Mouse (Mus musculus) heart, embryonic 16.5 days (tissue): Measurements from ENCODE around the gene Sox6. TPM values are rescaled to one million over a fixed set of nuclear protein-coding genes. Genes with fewer than 3 reads are reported as not detected.

Source experiments
- ATAC-seq: fragments of 200-750 bp; cut with Nextera tagmentation; replicated peaks from 2 replicates; pipeline ENCODE4 v1.8.0; 2017; ENCODE audit warnings: moderate number of reproducible peaks; ENCODE audit not compliant: insufficient read depth, low FRiP score; ENCODE audit errors: extremely low read depth
- H3K27ac ChIP-seq: fragments of 300-500 bp; sonication (generic); 2 replicates; pipeline ENCODE4 v1.5.1; 2014; ENCODE audit warnings: mild to moderate bottlenecking, low read length, control low read depth, moderate library complexity
- H3K27me3 ChIP-seq: fragments of 300-500 bp; sonication (generic); 2 replicates; pipeline ENCODE4 v1.6.1; 2014; ENCODE audit warnings: low read length, mixed read lengths; ENCODE audit not compliant: control insufficient read depth, insufficient read depth
- H3K36me3 ChIP-seq: fragments of 300-500 bp; sonication (generic); 2 replicates; pipeline ENCODE4 v1.6.1; 2014; ENCODE audit not compliant: control insufficient read depth, insufficient read depth
- H3K4me1 ChIP-seq: fragments of 300-500 bp; sonication (generic); 2 replicates; pipeline ENCODE4 v1.6.1; 2014; ENCODE audit warnings: low read length, mixed read lengths; ENCODE audit not compliant: control insufficient read depth, insufficient read depth
- H3K4me2 ChIP-seq: fragments of 300-500 bp; sonication (generic); 2 replicates; pipeline ENCODE4 v1.6.1; 2014; ENCODE audit warnings: low read depth, mild to moderate bottlenecking, control low read depth, low read length
- H3K4me3 ChIP-seq: fragments of 300-500 bp; sonication (generic); 2 replicates; pipeline ENCODE4 v1.5.1; 2014; ENCODE audit warnings: mild to moderate bottlenecking, control low read depth, low read length
- H3K9ac ChIP-seq: fragments of 300-500 bp; sonication (generic); 2 replicates; pipeline ENCODE4 v1.6.1; 2014; ENCODE audit warnings: low read length, control low read depth
- H3K9me3 ChIP-seq: fragments of 300-500 bp; sonication (generic); replicated peaks from 2 replicates; pipeline ENCODE4 v1.6.1; 2016; ENCODE audit warnings: low read length; ENCODE audit not compliant: control insufficient read depth
- WGBS: fragments of 180-500 bp; shearing (Covaris S2); extraction: QIAGEN DNeasy Blood & Tissue Kit; methylation state at CpG from one replicate; pipeline ENCODE4 v1.1.7; 2014; 5-methylcytosine and 5-hydroxymethylcytosine counted together
- polyA plus RNA-seq: library from polyadenylated mRNA; unstranded; fragments of >200 nt; fragmentation: Nextera tagmentation; extraction: Ambion mirVana; gene quantifications from 2 replicates; pipeline ENCODE4 v1.2.1, GENCODE M21; 2015

Sox6 gene
- polyA plus RNA-seq, 1 experiment from 2014 or later: 25.6 TPM

DNA sequence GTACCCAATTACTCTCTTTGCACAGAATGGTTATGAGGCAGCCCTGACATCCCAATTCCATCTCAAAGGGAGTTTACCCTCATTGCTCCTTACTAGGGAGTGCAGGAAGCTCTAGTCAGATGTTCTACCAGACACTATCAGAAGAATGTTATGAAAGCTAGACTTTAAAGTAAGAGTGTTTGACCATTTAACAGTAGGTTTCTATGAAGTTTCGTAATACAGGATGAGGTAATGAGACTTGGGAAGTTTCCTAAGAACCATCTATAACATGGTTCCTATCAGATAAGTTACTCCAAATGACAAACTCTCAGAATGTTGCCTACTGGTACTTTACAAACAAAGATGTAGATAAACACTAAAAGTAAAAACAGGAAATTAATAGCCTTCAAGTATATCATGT, 123.3 kb downstream of the Sox6 start:
- H3K9me3 ChIP-seq: no peaks in the 10 kb centered on the region
- H3K4me1 ChIP-seq: no peaks in the 10 kb centered on the region
- H3K36me3 ChIP-seq: no peaks in the 10 kb centered on the region
- 90% methylated on average over 1 of the region's 1 CpGs for WGBS
- no peaks in the 10 kb centered on the region for H3K27me3 ChIP-seq
- no peak overlapping the region for H3K27ac ChIP-seq
- H3K9ac ChIP-seq: no peak overlapping the region
- no peak overlapping the region for H3K4me2 ChIP-seq
- no peak for ATAC-seq
- no peak overlapping the region for H3K4me3 ChIP-seq

DNA sequence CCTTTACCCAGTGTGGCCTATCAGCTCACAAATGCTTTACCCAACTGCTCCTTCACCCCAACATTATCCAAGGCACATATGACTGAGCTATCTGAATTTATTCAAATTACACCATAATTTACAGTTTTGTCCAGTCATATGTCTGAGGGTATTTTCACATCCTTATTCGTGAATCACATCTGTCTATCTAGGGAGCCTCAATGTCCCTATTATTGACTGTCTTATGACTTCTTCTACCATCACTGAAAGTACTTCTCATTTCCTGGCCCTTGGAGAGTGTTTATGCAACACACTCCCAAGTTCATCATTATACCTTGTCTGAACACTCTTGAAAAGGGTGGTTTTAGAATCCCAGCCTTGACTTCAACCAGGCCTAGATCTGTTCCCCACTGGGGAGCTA, 128.3 kb downstream of the Sox6 start:
- WGBS: 84% methylated on average over 1 of the region's 1 CpGs

DNA sequence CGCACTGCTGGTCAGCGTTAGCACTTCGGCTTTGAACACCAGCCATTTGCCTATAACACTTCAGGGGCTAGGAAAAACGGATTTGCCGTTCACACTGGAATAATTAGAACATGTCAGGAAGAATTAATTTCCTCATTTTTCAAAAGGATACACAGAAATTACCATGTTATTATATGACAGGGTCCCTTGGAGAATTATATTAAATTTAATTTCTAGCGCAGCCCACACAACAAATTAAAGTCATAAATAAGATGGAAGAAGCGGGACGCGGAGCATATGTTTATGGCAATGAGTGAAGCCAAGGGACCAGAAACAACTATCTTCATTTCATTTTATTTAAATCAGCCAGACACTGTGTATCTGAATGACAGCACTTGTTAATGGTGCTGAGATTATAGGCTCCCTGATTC, 133.8 kb downstream of the Sox6 start:
- 78% methylated on average over 9 of the region's 9 CpGs for WGBS
- H3K27ac ChIP-seq: no peak overlapping the region
- H3K4me2 ChIP-seq: no peak overlapping the region
- no peak overlapping the region for H3K9ac ChIP-seq
- no peaks in the 10 kb centered on the region for H3K9me3 ChIP-seq
- peaks cover 8% of the 10 kb centered on the region for H3K4me1 ChIP-seq
- no peaks in the 10 kb centered on the region for H3K27me3 ChIP-seq
- ATAC-seq: no peak
- no peaks in the 10 kb centered on the region for H3K36me3 ChIP-seq
- no peak overlapping the region for H3K4me3 ChIP-seq

More for the DNA sequence above, 128.3 kb downstream of the Sox6 start:
- no peak overlapping the region for H3K9ac ChIP-seq
- H3K27me3 ChIP-seq: no peaks in the 10 kb centered on the region
- no peaks in the 10 kb centered on the region for H3K36me3 ChIP-seq
- ATAC-seq: no peak
- no peak overlapping the region for H3K27ac ChIP-seq
- no peaks in the 10 kb centered on the region for H3K9me3 ChIP-seq
- H3K4me2 ChIP-seq: no peak overlapping the region
- no peak overlapping the region for H3K4me3 ChIP-seq
- H3K4me1 ChIP-seq: no peaks in the 10 kb centered on the region

DNA sequence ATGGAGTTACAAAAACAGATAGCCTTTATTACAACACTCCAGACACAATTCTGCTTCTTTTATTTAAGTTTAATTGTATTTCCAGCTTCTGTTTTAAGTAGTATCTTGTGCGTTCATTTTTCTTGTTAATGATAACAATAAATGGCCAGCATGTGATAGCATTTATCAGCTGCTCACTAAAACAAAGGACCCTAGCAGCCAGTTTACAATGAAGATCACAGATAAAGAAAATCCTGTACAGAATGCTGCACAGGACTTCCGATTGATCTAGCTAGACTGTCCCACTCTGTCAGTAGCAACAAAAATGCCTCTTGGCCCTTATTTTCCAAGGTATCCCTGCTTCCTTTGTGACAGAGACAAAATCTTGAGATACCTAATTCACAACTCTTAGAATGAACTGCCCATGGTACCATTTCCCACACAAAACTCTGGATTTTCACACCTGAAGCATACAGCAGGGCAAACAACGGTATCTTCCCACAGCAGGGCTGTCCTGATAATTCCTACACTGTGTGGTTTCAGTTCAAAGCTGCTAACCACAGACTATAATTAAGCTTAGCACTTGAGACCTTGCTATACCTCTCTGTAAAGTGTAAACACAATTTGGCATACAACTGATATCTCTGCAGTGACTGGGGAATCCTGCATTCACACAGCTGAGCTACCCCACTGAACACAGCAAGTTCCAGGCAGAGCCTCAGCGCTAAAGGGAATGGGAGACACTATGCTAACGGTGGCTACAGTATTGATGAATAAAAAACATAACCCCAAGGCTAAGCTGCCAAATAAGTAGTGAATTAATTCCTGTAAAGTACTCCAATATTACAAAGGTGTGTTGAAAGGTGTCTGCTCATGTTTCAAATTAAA, 134.4 kb downstream of the Sox6 start:
- Histone ChIP-seq H3K27me3 (no peaks in the 10 kb centered on the region), H3K4me3 (no peak overlapping the region), H3K4me2 (no peak overlapping the region), H3K9ac (no peak overlapping the region), H3K27ac (no peak overlapping the region), H3K9me3 (no peaks in the 10 kb centered on the region), H3K4me1 (peaks cover 8% of the 10 kb centered on the region), H3K36me3 (no peaks in the 10 kb centered on the region)
- ATAC-seq: no peak
- WGBS: 50% methylated on average over 5 of the region's 5 CpGs

DNA sequence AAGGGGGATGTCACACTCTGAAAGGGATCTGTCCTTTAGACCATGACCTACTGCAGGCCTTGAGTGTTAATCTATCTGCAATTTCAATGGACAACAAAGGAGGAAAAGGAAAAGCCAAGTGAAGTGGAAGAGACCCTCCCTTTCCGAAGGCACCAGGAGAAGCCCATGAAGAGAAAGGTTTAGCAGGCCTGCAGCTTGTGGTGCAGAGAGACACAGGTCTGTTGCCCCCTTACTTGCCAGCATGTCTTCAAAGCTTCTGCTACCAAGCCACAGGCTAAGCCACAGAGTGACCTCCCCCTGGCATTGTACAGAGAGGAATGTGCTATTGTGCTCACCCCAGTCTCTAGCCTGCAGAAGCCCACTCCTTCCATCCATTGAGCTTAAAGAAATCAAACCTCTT, 135.2 kb downstream of the Sox6 start:
- H3K4me2 ChIP-seq: no peak overlapping the region
- H3K9ac ChIP-seq: no peak overlapping the region
- no peaks in the 10 kb centered on the region for H3K9me3 ChIP-seq
- H3K4me1 ChIP-seq: peaks cover 8% of the 10 kb centered on the region
- ATAC-seq: no peak
- WGBS: 88% methylated on average over 1 of the region's 1 CpGs
- H3K36me3 ChIP-seq: no peaks in the 10 kb centered on the region
- H3K27ac ChIP-seq: no peak overlapping the region
- no peak overlapping the region for H3K4me3 ChIP-seq
- H3K27me3 ChIP-seq: no peaks in the 10 kb centered on the region

DNA sequence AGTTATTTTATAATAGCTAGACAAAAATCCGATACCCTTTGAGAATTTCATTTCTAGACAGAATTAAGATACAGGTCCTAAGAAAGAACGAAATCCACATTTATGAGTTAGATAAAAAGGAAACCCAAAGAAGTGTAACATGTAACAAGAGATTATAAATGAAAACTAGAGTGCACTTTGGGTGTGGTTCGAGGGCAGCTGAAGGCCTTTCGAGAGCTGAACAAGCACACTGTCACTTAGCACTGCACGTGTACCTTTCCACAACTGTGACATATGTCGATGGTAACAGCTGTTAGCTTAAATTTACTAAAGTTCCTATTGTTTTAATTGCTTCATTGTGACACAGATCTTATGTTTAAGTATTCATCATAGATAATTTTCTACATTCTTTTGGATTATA, 142.8 kb downstream of the Sox6 start:
- WGBS: 77% methylated on average over 6 of the region's 6 CpGs
- Histone ChIP-seq H3K27me3 (no peaks in the 10 kb centered on the region), H3K9ac (no peak overlapping the region), H3K27ac (no peak overlapping the region), H3K36me3 (no peaks in the 10 kb centered on the region), H3K4me2 (no peak overlapping the region), H3K9me3 (no peaks in the 10 kb centered on the region), H3K4me1 (peaks cover 6% of the 10 kb centered on the region; the same call in 1 of the 2 replicates), H3K4me3 (no peak overlapping the region)
- no peak for ATAC-seq

DNA sequence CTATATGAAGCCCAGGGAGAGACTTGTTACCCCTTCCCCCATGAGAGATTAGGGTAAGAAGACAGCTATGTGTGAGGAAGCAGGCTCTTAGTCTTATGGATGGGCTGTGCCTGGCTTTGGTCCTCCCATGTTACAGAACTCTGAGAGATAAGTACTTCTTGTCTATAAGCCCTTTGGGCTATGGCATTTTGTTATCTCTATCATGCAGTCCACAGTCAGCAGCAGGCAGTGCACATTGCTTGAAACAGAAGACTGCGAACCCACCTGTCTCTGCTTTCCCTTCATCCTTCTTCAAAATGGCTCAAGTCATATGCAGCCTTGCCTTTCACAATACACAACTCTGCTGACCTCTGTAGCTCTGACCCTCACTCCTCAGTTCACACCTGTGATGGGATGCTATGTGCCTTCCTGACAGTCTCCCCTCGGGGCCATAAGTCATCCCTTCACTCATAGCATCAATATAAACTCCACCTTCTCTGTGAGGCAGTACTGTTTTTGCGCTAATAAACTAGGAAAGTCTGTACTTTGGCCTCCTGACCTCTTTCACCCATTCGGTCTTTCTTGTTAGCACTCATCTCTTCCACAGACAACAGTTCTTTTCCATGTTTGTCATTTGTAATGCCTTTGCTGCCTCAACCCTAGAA, 143.4 kb downstream of the Sox6 start:
- Histone ChIP-seq H3K9ac (no peak overlapping the region), H3K36me3 (no peaks in the 10 kb centered on the region), H3K4me3 (no peak overlapping the region), H3K27ac (no peak overlapping the region), H3K4me1 (peaks cover 6% of the 10 kb centered on the region; the same call in 1 of the 2 replicates), H3K27me3 (no peaks in the 10 kb centered on the region), H3K9me3 (no peaks in the 10 kb centered on the region), H3K4me2 (no peak overlapping the region)
- 75% methylated on average over 4 of the region's 4 CpGs for WGBS
- no peak for ATAC-seq

DNA sequence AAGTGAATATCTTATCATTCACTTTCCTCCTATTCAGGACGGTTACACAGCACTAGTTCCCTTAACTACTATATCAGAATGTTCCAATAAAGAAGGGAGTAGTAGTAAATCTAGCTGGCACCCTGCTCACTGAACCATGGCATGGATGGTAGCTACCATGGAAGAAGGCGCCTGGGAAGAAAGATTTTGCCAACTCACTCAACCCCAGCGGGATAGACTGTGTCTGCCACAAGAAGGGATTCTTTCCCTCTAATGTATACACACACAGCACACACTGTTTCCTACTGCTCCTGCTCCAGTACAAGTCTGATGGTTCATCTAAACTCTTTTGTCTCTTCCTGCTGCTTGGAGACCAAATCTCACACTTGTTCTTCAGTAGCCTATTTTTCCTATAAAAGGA, 147.1 kb downstream of the Sox6 start:
- Histone ChIP-seq H3K4me3 (no peak overlapping the region), H3K36me3 (no peaks in the 10 kb centered on the region), H3K27me3 (no peaks in the 10 kb centered on the region), H3K9me3 (no peaks in the 10 kb centered on the region), H3K27ac (no peak overlapping the region), H3K4me1 (peaks cover 6% of the 10 kb centered on the region; the same call in 1 of the 2 replicates), H3K9ac (no peak overlapping the region), H3K4me2 (no peak overlapping the region)
- no peak for ATAC-seq
- WGBS: 77% methylated on average over 3 of the region's 3 CpGs

DNA sequence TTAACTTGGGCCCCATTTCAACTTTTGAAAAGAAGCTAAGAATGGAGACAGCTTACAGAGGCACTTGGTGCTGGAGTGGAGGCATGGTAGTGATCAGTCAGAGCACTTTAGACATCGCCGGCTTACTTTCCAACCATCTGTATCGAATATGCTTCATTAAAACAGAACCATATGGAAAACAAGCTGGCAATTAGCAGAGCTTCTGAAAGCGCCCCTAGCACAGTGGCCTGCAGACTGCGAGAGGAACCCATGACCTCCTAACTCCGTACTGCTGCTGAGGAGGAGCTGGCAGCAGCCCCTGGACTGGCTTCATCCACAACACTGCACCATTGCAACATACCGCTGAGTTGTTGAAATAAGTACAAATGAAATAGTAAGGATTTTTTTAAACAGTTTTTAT, 148.7 kb downstream of the Sox6 start:
- 88% methylated on average over 7 of the region's 7 CpGs for WGBS
- no peak for ATAC-seq

More for the DNA sequence above, 148.7 kb downstream of the Sox6 start:
- Histone ChIP-seq H3K4me2 (no peak overlapping the region), H3K4me1 (no peaks in the 10 kb centered on the region), H3K36me3 (no peaks in the 10 kb centered on the region), H3K27me3 (no peaks in the 10 kb centered on the region), H3K9me3 (no peaks in the 10 kb centered on the region), H3K27ac (no peak overlapping the region), H3K4me3 (no peak overlapping the region), H3K9ac (no peak overlapping the region)
